Mouse (Mus musculus): ENCODE measurements around the gene Mrpl51.

Gene Mrpl51

DNA sequence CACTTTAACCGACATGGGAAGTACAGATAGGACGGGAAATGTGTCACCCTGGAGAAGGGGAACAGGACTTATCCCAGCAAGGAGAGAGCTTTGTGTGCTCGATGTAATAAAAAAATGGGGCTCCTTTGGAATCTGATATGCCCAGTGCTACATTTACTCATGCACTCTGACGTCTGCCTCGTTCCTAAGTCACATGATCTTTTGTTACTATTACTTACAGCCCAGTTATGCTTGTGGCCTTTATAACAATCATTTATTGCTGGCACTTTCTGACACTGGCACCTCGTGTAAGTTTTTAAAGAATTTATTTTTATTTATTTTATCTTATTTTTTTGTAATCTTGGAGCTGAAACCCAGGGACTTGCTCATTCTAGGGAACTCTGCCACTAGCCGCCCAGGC, 1.8 kb downstream of the Mrpl51 start:
- no peak for DNase-seq

- no peak for DNase-seq
Observed at GRCm38 (mm10) chr6:125195541-125196075, 4.0 kb downstream of the Mrpl51 start.

- no peak for DNase-seq
Observed at GRCm38 (mm10) chr6:125196301-125196700, 4.7 kb downstream of the Mrpl51 start.

DNA sequence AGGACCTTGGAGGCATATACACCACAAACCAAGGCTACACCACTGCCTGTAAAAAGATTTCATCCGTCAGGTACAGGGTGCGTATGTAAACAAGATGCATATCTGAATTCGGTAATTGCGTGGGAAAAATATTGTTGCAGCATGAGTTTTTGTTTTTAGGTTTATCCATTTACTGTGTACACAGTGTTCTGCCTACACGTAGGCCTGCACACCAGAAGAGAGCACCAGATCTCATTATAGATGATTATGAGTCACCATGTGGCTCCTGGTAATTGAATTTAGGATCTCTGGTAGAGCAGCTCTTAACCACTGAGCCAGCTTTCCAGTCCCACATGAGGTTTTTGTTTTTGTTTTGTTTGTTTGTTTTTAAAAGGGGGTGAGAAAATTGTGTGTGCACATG, 5.6 kb downstream of the Mrpl51 start:
- DNase-seq: no peak

DNA sequence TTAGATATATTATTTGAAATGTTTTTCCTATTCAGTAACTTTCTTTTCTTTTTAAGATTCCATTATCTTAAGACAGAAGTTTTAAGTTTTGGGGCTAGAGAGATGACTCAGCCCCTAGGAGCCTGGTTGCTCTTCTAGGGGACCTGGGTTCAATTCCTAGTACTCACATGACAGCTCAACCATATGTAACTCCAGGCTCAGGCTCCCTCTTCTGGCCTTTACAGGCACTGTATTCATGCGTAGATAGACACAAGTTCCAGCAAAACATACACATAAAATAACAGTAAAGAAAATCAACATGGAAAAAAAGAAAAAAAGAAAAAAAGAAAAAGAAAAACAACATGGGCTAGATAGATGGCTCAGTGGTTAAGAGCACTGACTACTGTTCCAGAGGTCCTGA, 18.8 kb downstream of the Mrpl51 start:
- DNase-seq: no peak

DNA sequence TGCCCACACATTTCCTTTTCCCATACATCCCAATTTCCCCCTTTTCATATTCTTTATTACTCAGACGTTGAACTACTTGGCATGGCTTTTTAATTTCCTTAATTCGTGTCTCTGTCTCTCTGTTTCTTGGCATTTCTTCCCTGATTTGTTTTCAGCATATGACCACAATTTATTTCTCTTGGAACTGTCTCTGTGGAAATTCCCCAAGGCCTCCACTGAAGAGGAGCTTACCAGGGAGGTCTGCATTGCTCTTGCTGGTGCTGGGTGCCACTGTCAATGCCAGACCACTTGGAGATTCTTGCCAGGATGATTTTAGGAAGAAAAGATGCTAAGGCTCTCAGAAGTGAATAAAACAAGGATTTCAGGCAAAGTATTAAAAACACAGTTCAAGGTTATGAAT, 21.0 kb downstream of the Mrpl51 start:
- no peak for DNase-seq

DNA sequence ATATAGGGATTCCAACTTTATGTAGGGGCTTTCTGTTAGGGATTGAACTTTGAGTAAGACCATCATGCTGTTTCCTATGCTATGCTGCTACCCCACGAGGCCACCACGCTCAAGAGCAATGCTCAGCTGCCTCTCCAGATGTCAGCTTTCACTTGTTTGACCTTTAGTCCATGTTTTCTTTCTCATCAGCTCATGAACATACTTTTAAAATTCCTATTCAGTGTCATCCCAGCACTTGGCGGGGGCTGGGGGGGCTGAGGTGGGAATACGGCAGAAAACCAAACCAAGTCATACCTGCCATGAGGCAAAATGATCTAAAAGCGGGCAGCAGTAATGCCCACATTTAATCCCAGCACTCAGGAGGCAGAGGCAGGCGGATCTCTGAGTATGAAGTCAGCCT, 21.5 kb downstream of the Mrpl51 start:
- DNase-seq: no peak

DNA sequence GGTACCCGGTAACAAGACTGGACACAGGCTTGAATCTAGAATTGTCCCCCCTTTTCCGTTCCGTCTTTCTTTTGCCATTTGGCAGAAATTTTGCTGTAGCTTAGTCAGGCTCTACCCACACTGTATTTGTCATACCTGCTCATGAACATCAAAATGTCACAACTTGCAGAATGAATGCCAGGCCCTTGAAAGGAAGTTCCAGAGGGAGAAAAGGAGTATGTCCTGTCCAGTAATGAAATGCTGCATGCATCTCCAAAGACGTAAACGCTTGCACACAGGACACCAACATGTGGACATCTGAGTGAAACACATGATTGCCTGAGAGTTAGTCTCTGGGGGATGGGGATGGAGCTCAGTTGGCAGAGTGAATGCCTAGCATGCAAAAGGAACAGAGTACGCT, 22.1 kb downstream of the Mrpl51 start:
- DNase-seq: no peak

- DNase-seq: peak; percentile 99
Observed at GRCm38 (mm10) chr6:125215148-125215954, 23.8 kb downstream of the Mrpl51 start, which contains the start of gene Vamp1. Vamp1 (plus strand) TSS chr6:125215551.

- no peak for DNase-seq
Observed at GRCm38 (mm10) chr6:125216898-125217297, 25.3 kb downstream of the Mrpl51 start.

- no peak for DNase-seq
Observed at GRCm38 (mm10) chr6:125217899-125218298, 26.3 kb downstream of the Mrpl51 start.

- no peak for DNase-seq
Observed at GRCm38 (mm10) chr6:125218963-125219362, 27.4 kb downstream of the Mrpl51 start.

GRCm38 (mm10) chr6:125221115-125221745, 29.6 kb downstream of the Mrpl51 start:
- no peak for DNase-seq

DNA sequence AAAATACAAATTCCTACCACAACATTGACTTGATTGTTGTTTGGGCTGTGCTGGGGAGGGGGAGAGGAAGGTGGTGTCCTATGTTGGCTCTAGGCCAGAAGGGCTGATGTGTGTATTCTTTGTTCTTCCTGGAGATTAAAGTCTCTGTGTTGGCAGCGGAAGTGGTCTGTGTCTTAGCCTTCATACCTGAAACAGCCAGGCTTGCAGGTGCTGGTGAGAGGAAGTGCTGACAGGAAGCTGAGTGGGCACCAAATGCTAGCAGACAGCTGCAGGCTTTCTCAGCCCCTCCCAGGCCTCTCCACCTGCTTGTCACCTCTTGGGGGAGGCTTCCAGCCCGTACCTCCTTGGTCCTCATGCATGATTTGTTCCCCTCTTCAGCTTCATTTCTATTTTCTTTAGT, 30.5 kb downstream of the Mrpl51 start:
- DNase-seq: no peak

- no peak for DNase-seq
Observed at GRCm38 (mm10) chr6:125222577-125222976, 31.0 kb downstream of the Mrpl51 start.

DNA sequence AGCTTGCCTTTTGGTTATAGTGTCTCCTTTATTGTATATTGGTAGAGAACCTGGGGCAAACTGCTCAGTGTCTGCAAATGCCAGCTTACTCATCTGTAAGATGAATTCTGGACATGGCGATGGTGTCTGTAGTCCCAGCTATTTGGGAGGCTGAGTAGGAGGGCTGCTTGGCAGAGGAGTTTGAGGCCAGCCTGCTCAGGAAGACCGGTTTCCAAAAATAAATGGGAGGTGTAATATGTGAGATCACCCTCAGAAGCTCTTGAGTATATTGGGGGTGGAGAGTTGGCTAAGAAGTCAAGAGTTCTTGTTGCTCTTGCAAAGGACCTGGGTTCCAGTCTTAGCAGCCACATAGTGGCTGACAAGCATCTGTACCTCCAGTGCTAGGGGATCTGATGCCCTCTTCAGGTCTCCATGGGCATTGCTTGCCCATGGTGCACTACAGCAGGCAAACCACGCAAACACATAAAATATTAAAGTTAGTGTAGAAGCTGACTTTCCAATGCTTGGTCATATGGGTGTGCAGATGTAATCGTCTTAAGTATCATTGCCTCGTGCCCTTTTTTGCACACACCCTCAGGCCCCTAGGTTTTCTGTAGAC, 34.0 kb downstream of the Mrpl51 start:
- no peak for DNase-seq

- DNase-seq: no peak
Observed at GRCm38 (mm10) chr6:125230571-125230970, 39.0 kb downstream of the Mrpl51 start.

GRCm38 (mm10) chr6:125231117-125232044, 39.8 kb downstream of the Mrpl51 start, which contains the start of gene Tapbpl:
Tapbpl (minus strand) TSS chr6:125231860.
- DNase-seq: peak; percentile 51

GRCm38 (mm10) chr6:125232045-125232437, 40.4 kb downstream of the Mrpl51 start:
- no peak for DNase-seq

DNA sequence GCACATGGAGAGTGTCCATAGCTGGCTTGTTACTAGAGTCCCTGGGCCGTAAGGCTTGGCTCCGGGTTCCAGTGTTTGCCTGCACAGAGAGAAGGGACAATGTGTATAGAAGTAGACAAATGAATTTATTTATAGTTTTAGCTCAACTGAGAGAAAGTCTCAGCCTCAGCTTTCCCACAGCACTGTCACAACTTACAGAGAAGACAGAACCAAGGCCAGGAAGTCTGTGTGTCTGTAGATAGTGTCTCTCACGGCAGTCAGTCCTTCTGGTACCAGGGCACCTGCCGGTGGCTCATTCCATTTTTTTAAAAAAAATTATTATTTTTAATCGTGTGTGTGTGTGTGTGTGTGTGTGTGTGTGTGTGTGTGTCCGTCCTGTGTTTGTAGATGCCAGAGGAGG, 40.9 kb downstream of the Mrpl51 start:
- DNase-seq: no peak

DNA sequence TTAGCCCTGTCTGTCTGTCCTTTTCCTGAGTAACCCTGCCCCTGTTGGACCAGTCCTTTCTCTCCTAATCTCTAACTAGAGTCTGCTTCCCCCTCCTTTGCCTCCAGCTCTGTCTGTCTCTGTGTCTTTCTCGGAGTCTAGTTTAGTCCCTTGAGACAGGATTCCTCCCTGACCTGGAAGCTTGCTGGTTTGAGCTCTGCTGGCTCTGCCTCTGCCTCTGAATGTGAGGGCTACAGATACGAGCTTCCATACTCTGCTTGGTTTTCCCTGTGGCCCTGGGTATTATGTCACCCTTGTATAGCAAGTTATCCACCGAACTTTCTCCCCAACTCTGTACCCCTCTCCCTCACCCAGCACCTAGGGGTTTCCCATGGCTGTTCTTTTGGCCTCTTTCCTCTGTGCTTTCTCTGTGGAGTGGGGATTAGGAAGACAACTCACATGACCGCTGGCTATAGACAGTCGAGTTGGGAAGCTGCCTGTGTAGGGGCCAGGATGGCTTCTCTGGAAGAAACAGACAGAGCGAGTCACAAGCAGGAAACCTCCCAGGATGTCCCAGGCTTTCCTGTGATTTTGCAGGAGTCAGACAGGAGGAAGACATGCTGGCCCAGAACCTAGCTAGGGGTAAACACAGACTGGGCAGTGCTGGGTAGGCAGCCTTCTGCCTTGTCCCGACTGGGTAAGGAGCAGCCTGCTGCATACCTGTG, 42.4 kb downstream of the Mrpl51 start:
- DNase-seq: no peak

GRCm38 (mm10) chr6:125234520-125234828, 42.9 kb downstream of the Mrpl51 start:
- no peak for DNase-seq
